ENCODE assay signal across 10 mouse cellular contexts in the genomic region with DNA sequence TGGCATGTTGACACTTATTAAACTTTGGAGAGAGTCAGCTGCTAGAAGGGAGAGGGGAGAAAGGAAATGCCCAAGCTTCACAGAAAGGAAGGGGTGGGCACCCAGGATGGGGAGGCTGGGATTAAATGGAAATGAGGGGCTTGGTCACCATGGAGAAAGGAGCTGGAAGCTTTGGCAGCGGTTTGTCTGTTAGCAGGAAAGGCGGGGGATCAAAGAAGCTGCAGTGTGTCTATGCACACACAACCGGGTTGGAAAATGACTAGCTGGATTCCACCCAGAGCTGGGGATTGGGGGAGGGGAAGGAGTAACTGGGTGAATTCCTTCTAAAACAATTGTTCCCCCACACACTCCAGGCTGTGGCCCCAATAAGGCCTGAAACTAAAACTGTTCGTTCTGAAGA. TPM values are rescaled to one million over a fixed set of nuclear protein-coding genes. Genes with fewer than 3 reads are reported as not detected.
DNase-seq lines count a peak whose midpoint lies in the region; ATAC-seq and TF ChIP-seq lines count a peak whose summit lies in the region.
"Had no signal": no experiment of that assay in that cellular context is flagged by ENCODE, and none has a peak within 500 bp of the region (broad histone marks: within the 10 kb centered on the region; RNA-seq: fewer than 3 reads in every experiment).

No protein-coding gene starts in this region.

- no peak for ATAC-seq in lung, embryonic 14.5 days (ENCODE audit: insufficient read depth)
- peak; percentile 75 for ATAC-seq in forebrain, embryonic 12.5 days (ENCODE audit: low FRiP score)
- ATAC-seq: activated CD4-positive, CD25-positive, alpha-beta regulatory T cell, adult 4 months had no signal

- H3K9ac ChIP-seq in lung, embryonic 14.5 days: no peak overlapping the region
- no peak overlapping the region for H3K9ac ChIP-seq in forebrain, embryonic 12.5 days

- no peak for TF ChIP-seq CTCF in lung, embryonic 14.5 days (IDR thresholded peaks at IDR 0.05; ENCODE audit: low read depth)

- no peak overlapping the region for H3K4me2 ChIP-seq in lung, embryonic 14.5 days
- peak overlapping the region; percentile 6; the same call in 1 of the 2 replicates for H3K4me2 ChIP-seq in forebrain, embryonic 12.5 days

- peak; percentile 32 for DNase-seq in lung, embryonic 14.5 days
- no peak for DNase-seq in lung, postnatal 4 days
- DNase-seq in layer of hippocampus, postnatal 10 days (ENCODE audit: low spot score in 2 of 2): peak; percentile 52 to 58
- DNase-seq in right cerebral cortex, adult 18-20 months: peak; percentile 23
- no peak for DNase-seq in kidney, postnatal 14 days
- no peak for DNase-seq in lung, postnatal 14 days
- no peak for DNase-seq in kidney, adult 11 months
- DNase-seq: heart, postnatal 4 days had no signal

- no peaks in the 10 kb centered on the region for H3K27me3 ChIP-seq in lung, embryonic 14.5 days (ENCODE audit: insufficient read depth, low read length)
- peaks cover 11% of the 10 kb centered on the region for H3K27me3 ChIP-seq in forebrain, embryonic 12.5 days

- WGBS in lung, embryonic 14.5 days: 35% methylated on average over 4 of the region's 4 CpGs
- WGBS in forebrain, embryonic 12.5 days: 10% methylated on average over 4 of the region's 4 CpGs

- no peaks in the 10 kb centered on the region for H3K36me3 ChIP-seq in lung, embryonic 14.5 days (ENCODE audit: insufficient read depth)
- H3K36me3 ChIP-seq in forebrain, embryonic 12.5 days (replicated peaks): no peaks in the 10 kb centered on the region

- H3K4me1 ChIP-seq in lung, embryonic 14.5 days (ENCODE audit: insufficient read depth): no peaks in the 10 kb centered on the region
- H3K4me1 ChIP-seq in forebrain, embryonic 12.5 days: peaks cover 57% of the 10 kb centered on the region

- no peak overlapping the region for H3K27ac ChIP-seq in lung, embryonic 14.5 days (ENCODE audit: low read depth)
- H3K27ac ChIP-seq in forebrain, embryonic 12.5 days: peak overlapping the region; percentile 48

- no peaks in the 10 kb centered on the region for H3K9me3 ChIP-seq in lung, embryonic 14.5 days (ENCODE audit: low read depth, low read length)
- H3K9me3 ChIP-seq in forebrain, embryonic 12.5 days: no peaks in the 10 kb centered on the region

- no peak overlapping the region for H3K4me3 ChIP-seq in lung, embryonic 14.5 days (ENCODE audit: low read depth, low read length)
- H3K4me3 ChIP-seq in forebrain, embryonic 12.5 days (replicated peaks): no peak overlapping the region

RNA-seq across cellular contexts. Expression of gene Tmem218, which starts 29.1 kb away (rescaled TPM):
- 12.6 and 13.3 TPM in 2 replicates for polyA plus RNA-seq in lung, embryonic 14.5 days (2014; fragmentation: Nextera tagmentation; extraction: Ambion mirVana)
- polyA plus RNA-seq in forebrain, embryonic 12.5 days (2016; fragmentation: Nextera tagmentation; extraction: Ambion mirVana): 12.0 and 13.6 TPM in 2 replicates
- total RNA-seq in layer of hippocampus, postnatal 10 days (2021): 10 to 100 TPM in 1 of 2 experiments, 1 to 10 TPM in 1; 8.9 to 11.5 TPM

RNA-seq across cellular contexts. Expression of gene Pknox2, which starts 31.7 kb away (rescaled TPM):
- polyA plus RNA-seq in lung, embryonic 14.5 days (2014; fragmentation: Nextera tagmentation; extraction: Ambion mirVana): 6.7 and 7.1 TPM in 2 replicates
- polyA plus RNA-seq in forebrain, embryonic 12.5 days (2016; fragmentation: Nextera tagmentation; extraction: Ambion mirVana): 27.1 and 29.5 TPM in 2 replicates
- 10 to 100 TPM; 31.4 to 36.3 TPM for total RNA-seq in layer of hippocampus, postnatal 10 days (2021)
- polyA plus RNA-seq: activated CD4-positive, CD25-positive, alpha-beta regulatory T cell, adult 4 months had no signal

Comparison
In these comparisons a context has a peak if more than half of its experiments do, and no peak if none do; other contexts are left out.
1. DNase-seq: peak in lung, embryonic 14.5 days (single experiment), layer of hippocampus, postnatal 10 days (2 of 2) and right cerebral cortex, adult 18-20 months (single experiment); none in lung, postnatal 4 days (0 of 2), kidney, postnatal 14 days (single experiment), lung, postnatal 14 days (single experiment) and kidney, adult 11 months (single experiment).